Mouse (Mus musculus) E14TG2a.4 (cell line): ENCODE results near the gene Mvd.
A peak's percentile ranks its signal among the peaks of the same experiment; 100 is the strongest.

Experiments
- H3K27me3 ChIP-seq: 2 replicates; pipeline ENCODE4 v1.6.1; 2014; ENCODE audit warnings: low read length, control low read depth; ENCODE audit not compliant: insufficient read depth
- H3K36me3 ChIP-seq: 2 replicates; pipeline ENCODE4 v1.6.1; 2014; ENCODE audit warnings: low read length, control low read depth; ENCODE audit not compliant: insufficient read depth
- H3K4me1 ChIP-seq: replicated peaks from 2 replicates; pipeline ENCODE4 v1.6.1; 2014; ENCODE audit warnings: low read depth, low read length, control low read depth
- H3K4me3 ChIP-seq: replicated peaks from 2 replicates; pipeline ENCODE4 v1.5.1; 2014; ENCODE audit warnings: mild to moderate bottlenecking, low read length
- H3K9me3 ChIP-seq: 2 replicates; pipeline ENCODE4 v1.6.1; 2014; ENCODE audit warnings: low read length, control low read depth
- CTCF ChIP-seq: conservative IDR thresholded peaks from 2 replicates; pipeline ENCODE4 v1.5.1; 2014; ENCODE audit warnings: low read length
- NANOG ChIP-seq: IDR thresholded peaks from 2 replicates; pipeline ENCODE4 v1.6.1; 2014; ENCODE audit warnings: borderline replicate concordance, low read length, mixed read lengths
- POU5F1 ChIP-seq: IDR thresholded peaks from 2 replicates; pipeline ENCODE4 v1.6.1; 2014; ENCODE audit warnings: low read length, borderline replicate concordance

Mvd gene

GRCm38 (mm10) chr8:122433269-122433905, 9.8 kb downstream of the Mvd start:
- H3K9me3 ChIP-seq: no peaks in the 10 kb centered on the region

DNA sequence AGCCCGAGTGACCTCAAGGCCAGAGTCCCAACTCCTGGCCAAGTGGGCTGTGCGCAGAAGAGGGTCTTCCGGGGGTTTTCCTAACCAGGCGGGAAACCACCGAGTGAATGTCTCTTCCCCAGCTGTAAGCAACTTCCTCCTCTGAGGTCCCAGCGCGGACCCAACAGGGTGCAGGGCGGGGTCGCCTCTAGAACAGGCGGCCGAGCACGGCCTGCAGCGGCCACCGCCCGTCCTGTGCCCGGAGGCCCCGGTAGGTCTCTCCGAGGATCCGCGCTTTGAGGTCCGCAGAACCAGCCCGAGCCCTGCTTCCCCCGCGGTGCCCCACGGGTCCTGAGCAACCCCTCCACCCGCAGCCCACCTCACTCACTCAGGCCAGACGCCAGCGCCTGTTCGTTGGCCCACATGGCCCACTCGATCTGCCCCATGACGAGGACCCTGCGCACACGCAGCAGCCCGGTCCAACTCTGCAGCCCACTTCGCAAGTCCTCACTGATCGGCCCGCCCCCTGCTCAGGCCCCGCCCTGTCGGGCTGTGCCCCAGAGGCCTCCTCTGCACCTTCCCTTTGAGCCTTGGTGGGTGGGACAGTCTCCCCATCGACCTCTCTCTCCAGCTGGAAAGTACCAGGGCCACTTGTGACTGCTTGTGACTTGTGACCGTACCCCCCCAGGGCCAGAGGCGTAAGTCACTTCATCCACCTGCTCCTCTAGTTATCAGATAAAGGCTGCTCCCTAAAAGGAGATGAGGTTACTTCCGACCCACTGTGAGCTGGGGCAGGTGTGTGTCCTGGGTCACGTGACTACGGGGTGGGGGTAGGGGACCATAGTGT, 10.6 kb downstream of the Mvd start, which contains the start of gene Cyba:
TSS of gene Cyba (minus strand) at position 488 of the 826 bp plus-strand sequence.
- Histone ChIP-seq H3K27me3 (peaks cover 18% of the 10 kb centered on the region; the same call in 1 of the 2 replicates), H3K9me3 (no peaks in the 10 kb centered on the region), H3K4me1 (peaks cover 87% of the 10 kb centered on the region), H3K36me3 (peaks cover 47% of the 10 kb centered on the region), H3K4me3 (peak within 1 kb of the TSS; percentile 81)
- TF ChIP-seq NANOG: no peak
- TF ChIP-seq CTCF: no peak
- TF ChIP-seq POU5F1: no peak

More at GRCm38 (mm10) chr8:122433269-122433905, 9.8 kb downstream of the Mvd start:
- Histone ChIP-seq H3K4me3 (peak overlapping the region; percentile 81), H3K36me3 (peaks cover 54% of the 10 kb centered on the region), H3K27me3 (peaks cover 18% of the 10 kb centered on the region; the same call in 1 of the 2 replicates), H3K4me1 (peaks cover 87% of the 10 kb centered on the region)
- no peak for TF ChIP-seq POU5F1
- TF ChIP-seq CTCF: no peak
- TF ChIP-seq NANOG: no peak

DNA sequence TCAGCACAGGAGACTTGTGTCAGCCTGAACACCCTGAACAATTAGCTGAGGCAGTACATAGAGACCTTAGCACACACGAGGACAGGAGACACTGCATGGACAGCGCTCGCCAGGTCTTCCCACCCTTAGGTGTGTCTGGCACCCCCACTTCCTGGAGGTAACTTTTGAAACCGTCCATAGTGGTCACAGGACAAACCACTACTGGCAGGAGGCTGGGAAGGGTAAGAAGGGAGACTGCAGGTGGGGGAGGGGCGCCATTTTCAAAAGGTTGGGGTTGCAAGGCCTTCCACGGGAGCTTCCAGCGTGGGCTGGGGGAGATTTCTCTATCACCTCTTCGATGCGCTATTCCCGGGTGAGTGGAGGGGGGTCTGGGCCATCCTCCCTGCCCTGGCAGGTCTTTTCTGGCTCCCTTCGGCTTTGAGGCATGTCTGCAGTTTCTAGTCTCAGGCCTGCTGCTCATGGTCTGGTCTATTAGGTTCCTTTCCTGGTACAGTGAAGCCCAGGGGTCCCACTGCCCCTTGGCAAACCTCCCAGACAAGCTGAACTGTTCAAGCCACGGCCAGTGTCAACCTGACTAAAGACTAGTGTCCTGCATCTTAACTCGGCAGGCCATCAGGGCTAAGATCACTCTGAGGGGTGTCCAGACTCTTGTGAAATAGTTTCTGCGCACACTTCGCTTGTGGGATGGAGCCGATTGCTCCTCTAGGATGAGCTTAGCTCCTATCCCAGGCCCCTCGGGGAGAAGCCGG, 11.4 kb downstream of the Mvd start:
- TF ChIP-seq CTCF (no peak), NANOG (no peak), POU5F1 (no peak)
- peaks cover 80% of the 10 kb centered on the region for H3K4me1 ChIP-seq
- H3K4me3 ChIP-seq: peak overlapping the region; percentile 81
- H3K9me3 ChIP-seq: no peaks in the 10 kb centered on the region
- peaks cover 20% of the 10 kb centered on the region; the same call in 1 of the 2 replicates for H3K27me3 ChIP-seq
- peaks cover 39% of the 10 kb centered on the region for H3K36me3 ChIP-seq

DNA sequence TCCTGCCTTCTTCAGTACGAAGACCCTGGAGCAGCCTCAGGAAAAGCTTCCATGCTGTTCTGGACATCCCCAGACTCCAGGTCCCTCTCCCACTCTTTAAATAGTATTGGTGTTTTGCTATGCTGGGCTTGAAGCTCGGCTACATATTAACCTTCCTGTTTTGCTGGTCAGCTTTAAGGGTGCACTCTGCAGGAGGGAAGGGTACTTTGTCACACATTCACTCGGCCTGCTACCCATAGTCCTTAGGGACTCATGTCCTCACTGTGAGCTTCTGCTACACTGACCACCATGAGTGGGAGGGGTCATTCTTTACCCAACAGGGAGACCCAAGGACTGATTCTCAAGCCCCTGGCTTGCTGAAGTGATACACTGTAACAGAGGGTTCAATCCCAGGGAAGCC, 12.6 kb downstream of the Mvd start:
- H3K4me3 ChIP-seq: no peak overlapping the region
- peaks cover 20% of the 10 kb centered on the region; the same call in 1 of the 2 replicates for H3K27me3 ChIP-seq
- H3K36me3 ChIP-seq: peaks cover 27% of the 10 kb centered on the region
- H3K4me1 ChIP-seq: peaks cover 72% of the 10 kb centered on the region
- TF ChIP-seq CTCF (no peak), POU5F1 (no peak), NANOG (no peak)
- no peaks in the 10 kb centered on the region for H3K9me3 ChIP-seq

GRCm38 (mm10) chr8:122430058-122430636, 13.1 kb downstream of the Mvd start:
- H3K27me3 ChIP-seq: peaks cover 20% of the 10 kb centered on the region; the same call in 1 of the 2 replicates
- TF ChIP-seq CTCF: no peak
- H3K9me3 ChIP-seq: no peaks in the 10 kb centered on the region
- peaks cover 22% of the 10 kb centered on the region for H3K36me3 ChIP-seq
- H3K4me3 ChIP-seq: no peak overlapping the region
- peaks cover 70% of the 10 kb centered on the region for H3K4me1 ChIP-seq

GRCm38 (mm10) chr8:122428163-122428562, 15.1 kb downstream of the Mvd start:
- Histone ChIP-seq H3K4me3 (no peak overlapping the region), H3K27me3 (peaks cover 20% of the 10 kb centered on the region; the same call in 1 of the 2 replicates), H3K4me1 (peaks cover 69% of the 10 kb centered on the region), H3K9me3 (no peaks in the 10 kb centered on the region), H3K36me3 (peaks cover 3% of the 10 kb centered on the region)
- TF ChIP-seq POU5F1 (no peak), NANOG (no peak), CTCF (no peak)

DNA sequence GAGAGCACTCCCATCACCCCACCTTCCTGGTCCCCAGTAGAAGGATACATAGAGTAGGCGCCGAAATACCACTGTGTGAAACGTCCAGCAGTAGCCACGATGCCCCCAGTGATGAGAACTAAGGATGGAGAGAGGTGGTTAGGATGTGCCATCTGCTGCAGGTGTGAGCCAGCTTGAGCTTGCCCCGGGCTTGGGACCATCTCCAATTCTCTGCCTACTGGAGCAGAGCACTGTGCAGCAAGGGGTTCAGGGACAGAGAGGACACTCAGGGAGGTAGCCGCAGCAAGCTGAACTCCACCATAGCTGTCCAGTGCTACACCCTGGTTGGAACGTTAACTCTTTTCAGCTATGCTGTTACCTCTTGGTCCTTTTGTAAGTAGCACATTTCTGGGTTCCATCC, 15.6 kb downstream of the Mvd start:
- TF ChIP-seq NANOG (no peak), CTCF (no peak), POU5F1 (no peak)
- Histone ChIP-seq H3K4me3 (no peak overlapping the region), H3K9me3 (no peaks in the 10 kb centered on the region), H3K27me3 (peaks cover 20% of the 10 kb centered on the region; the same call in 1 of the 2 replicates), H3K4me1 (peaks cover 68% of the 10 kb centered on the region), H3K36me3 (no peaks in the 10 kb centered on the region)
